Mouse (Mus musculus) brain, embryonic 18.5 days (tissue): ENCODE measurements around the gene Hist3h2a.
A peak's percentile ranks its signal among the peaks of the same experiment; 100 is the strongest.

Source experiments
- DNase-seq: peaks from one replicate; pipeline ENCODE4 v3.0.0-alpha.2; 2012; ENCODE audit warnings: low read depth, low spot score

The Hist3h2a gene

DNA sequence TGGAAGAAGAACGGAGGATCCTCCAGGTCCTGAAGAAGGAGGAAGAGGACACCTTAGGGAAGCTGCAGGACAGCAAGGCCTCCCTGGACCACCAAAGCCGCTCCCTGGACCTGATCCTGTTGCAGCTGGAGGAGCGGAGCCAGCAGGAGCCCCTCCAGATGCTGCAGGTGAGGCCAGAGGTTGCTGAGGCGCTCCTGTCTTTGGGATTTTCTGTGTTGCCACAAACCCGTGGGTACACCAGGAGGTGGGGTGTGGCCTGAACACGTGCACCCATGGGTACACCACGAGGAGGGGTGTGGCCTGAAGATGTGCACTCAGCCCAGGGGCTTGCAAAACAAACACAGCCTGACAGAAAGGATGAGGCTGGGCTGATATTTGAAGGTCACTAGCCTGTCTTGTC, 14.1 kb downstream of the Hist3h2a start:
- DNase-seq: no peak

DNA sequence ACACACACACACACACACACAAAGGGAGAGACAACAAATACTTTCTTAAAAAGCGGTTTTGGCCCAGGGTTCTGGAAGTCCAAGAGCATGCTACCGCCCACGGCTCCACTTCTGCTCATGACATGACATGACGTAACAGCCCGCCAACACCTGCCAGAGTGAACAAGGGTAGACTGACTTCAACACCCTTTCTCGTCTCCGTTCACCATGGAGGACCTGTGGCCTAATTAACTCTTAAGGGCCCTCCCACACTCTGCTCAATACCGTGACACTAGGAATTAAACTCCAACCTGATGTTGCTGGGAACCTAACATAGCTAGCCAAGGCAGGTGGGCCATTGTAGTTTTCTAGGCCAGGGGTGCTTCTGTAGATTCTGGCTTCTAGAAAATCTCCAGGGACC, 14.5 kb downstream of the Hist3h2a start:
- DNase-seq: no peak

DNA sequence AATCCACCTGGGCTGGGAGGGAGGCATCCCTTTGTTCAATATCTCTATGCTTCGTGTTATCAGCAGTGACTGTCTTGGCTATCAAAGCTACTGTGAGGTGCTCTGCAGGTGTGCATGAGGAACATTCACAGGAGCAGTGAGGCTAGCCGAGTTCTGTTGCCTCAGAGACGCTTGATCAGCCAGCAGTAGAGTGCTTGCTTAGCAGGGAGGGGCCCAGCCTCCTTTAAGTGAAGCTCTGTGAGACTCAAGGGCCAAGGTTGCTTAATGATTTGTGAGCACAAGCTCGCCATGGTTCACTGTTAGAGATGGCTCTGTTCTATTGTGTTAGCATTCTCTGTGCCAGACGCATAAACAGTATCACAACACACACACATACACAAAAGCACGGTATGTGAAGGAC, 15.2 kb downstream of the Hist3h2a start:
- DNase-seq: no peak

DNA sequence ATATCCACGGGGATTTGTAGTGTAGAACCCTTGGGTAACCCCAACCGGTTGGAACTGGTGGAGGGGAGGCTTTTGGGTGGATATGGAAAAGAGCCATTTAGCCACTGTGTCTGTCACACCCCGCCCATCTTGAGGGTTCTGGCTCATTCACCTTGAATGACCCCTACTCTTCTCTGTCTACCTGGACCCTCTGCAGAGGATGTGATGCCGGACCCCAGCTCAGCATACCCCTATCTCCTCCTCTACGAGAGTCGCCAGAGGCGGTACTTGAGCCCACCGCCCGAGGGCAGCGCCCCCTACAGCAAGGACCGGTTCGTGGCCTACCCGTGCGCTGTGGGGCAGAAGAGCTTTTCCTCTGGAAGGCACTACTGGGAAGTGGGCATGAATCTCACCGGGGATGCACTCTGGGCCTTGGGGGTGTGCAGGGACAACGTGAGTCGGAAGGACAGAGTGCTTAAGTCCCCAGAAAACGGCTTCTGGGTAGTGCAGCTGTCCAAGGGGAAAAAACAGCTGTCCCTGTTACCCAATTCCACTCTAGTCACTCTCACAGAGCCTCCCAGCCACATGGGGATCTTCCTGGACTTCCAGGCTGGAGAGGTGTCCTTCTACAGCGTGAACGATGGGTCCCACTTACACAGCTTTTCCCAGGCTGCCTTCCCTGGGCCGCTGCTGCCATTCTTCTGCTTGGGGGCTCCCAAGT, 16.5 kb downstream of the Hist3h2a start:
- no peak for DNase-seq

DNA sequence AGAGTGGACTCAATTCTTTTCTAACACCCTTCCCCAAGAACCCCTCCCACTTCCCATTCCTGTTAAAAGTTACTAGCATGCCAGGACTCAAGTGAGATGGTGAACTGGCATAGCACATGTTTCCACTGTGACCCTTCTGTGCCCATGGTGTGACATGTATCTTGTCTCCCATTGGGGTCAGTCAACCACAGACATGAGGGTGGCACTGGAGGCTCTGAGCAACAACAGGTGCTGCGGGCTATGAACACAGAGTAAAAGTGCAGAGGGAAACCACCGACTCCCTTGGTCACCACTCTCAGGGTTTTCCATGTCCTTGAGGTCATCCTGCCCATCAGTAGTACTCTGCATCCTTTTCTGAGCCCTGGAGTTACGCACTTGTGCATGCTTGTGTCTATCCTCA, 17.3 kb downstream of the Hist3h2a start:
- DNase-seq: no peak

DNA sequence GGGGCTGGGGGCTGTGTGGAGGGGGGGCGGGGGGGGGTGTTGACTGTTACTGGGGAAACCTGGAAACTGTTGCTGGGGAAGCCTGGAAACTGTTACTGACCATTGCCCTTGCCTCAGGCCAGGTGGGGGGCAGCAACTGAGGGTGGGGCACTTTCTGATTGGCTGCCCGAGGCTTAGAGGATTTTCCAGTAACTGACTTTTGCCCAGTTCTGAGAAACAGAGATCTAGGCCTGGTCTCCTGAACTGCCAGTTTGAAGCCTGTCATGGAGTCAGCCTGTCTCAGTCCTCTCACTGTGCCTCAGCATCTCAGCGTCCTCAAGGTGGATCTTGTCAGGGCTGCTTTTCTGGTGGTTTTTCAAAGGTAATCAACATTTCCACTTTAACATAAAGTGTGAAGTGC, 19.9 kb downstream of the Hist3h2a start:
- DNase-seq: no peak

DNA sequence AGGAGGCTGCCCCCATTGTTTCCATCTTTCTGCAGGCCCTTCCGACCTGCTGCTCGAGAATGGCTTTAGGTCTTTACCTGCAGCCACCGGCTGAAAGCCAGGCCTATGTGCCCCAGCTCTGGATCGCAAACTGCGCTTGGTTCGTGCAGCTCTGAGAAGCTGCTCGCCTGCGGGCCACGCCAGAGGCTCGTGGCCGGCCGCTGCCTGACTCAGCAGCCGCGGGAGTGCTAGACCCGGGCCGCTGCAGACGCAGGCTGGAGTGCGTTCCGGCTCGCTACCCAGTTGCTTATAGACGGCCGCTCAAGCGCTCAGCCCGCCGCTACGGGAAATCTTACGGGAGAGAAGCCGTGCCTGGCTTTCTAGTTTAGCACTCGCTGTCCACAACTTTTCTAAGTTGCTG, 22.7 kb downstream of the Hist3h2a start:
- no peak for DNase-seq

DNA sequence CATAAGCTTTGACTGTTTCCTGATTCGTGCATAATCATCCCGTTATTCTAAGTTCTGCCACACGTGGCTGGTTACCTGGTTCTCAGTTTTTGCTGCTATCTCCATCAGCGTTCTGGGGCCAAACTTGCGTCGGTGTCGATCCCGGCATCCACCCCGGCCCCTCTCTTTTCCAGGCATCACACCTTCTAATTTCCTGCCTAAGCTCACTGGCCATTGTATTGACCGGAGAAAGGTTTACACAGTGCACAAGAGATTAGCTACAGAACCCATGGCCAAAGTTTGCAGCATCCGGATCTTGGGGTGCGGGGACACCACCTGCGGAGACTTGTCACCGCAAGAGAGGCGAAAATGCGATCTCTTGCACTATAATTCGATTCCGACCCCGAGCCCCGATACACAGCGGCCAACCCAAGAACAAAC, 23.1 kb downstream of the Hist3h2a start:
- no peak for DNase-seq

DNA sequence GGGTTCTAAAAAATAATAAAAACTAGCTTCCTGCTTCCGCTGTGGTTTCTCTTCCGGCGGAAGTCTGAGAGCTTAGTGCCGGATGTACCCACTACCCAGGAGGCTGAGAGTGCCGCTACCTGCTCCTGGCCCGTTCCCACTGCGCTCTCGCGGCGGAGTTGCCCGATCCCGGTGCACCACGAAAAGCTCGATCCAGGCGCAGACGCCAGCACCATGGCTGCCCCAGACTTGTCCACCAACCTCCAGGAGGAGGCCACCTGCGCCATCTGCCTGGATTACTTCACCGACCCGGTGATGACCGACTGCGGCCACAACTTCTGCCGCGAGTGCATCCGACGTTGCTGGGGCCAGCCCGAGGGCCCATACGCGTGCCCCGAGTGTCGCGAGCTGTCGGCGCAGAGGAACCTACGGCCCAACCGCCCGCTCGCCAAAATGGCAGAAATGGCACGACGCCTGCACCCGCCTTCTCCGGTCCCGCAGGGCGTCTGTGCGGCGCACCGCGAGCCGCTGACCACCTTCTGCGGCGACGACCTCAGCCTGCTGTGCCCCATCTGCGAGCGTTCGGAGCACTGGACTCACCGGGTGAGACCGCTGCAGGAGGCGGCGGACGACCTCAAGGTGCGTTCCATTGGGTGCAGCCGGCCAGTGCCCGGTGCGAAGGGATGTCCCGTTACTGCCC, 23.7 kb downstream of the Hist3h2a start, which contains the start of gene Trim11:
Trim11 (plus strand) TSS at position 67 of the 679 bp plus-strand sequence.
- peak; percentile 43 for DNase-seq

DNA sequence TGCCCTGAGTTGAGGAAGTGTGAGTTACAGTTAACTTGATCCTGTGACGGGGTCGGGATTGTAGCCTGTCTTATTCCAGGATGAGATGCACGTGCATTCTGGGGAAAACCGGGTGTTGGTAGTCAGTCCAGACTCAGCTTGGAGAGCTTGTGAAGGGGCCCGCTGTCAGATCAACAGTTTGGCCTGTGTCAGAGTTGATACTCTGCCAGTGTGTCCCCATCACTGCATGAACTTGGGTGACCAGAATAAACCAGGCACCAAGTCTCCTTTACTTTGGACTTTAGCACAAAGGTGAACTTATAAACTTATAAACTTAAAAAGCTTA, 24.2 kb downstream of the Hist3h2a start:
- no peak for DNase-seq

DNA sequence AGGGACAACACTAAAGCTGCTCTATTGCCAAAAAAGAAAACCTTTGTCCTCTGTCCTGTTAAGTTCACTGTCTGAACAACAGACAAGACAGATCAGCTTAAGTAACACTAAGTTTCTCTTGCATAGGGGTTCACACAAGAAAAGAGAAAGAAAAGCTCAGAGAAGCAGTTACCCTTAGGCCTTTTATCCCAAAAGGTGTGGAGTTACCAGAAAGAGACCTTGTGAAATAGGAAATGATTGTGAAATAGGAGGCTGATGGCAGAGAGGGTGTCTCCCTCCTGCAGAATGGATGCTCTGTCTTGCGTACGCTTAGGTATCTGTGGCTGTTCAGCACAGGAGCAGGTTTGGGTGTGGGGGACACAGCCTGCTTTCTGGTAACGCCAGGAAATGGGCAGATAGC, 24.7 kb downstream of the Hist3h2a start:
- no peak for DNase-seq

DNA sequence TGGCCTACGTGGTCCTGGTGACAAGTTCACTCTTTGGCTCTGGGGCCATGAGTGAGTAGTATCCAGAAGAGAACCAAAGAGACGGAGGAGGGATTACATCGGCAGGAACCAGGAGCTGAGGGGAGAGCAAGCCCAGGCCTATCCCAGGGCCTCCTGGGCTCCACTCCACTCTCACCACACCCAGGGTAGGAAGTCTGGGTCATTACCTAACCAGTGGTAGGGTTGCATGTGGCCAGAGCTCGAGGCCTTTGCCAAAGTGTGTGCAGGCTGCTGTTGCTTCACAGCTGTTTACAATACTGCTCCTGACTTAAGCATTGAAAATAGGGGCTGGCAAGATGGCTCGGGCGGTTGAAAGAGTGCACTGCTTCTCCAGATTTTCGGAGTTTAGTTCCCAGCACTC, 25.2 kb downstream of the Hist3h2a start:
- no peak for DNase-seq

DNA sequence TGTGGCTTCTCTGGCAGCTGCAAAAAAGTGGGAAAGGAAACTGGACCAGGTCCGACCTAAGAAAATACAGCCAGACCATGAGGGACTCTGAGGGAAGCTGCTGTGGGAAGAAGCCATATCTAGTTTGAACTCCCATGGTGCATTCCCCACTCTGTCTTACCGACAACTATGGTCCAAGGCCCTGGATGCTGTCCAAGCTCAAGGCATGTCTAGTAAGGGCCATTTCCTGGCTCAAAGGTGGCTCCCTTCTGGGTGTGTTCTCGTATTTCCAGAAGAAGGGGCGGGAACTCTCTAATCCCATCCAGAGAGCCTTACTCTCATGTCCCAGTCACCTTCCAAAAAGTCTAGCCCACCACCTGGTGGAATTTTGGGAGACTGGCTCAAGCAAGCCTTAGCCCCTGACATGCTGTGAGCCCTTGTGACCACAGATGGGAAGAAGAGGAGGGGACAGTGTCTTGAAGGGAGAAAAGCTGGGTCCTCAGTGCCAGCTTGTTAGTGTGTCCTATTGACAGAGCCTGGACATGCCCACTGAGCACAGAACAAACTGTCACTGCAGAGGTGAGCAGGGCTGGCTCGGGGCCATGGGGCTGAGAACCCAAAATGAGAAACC, 26.0 kb downstream of the Hist3h2a start:
- no peak for DNase-seq

DNA sequence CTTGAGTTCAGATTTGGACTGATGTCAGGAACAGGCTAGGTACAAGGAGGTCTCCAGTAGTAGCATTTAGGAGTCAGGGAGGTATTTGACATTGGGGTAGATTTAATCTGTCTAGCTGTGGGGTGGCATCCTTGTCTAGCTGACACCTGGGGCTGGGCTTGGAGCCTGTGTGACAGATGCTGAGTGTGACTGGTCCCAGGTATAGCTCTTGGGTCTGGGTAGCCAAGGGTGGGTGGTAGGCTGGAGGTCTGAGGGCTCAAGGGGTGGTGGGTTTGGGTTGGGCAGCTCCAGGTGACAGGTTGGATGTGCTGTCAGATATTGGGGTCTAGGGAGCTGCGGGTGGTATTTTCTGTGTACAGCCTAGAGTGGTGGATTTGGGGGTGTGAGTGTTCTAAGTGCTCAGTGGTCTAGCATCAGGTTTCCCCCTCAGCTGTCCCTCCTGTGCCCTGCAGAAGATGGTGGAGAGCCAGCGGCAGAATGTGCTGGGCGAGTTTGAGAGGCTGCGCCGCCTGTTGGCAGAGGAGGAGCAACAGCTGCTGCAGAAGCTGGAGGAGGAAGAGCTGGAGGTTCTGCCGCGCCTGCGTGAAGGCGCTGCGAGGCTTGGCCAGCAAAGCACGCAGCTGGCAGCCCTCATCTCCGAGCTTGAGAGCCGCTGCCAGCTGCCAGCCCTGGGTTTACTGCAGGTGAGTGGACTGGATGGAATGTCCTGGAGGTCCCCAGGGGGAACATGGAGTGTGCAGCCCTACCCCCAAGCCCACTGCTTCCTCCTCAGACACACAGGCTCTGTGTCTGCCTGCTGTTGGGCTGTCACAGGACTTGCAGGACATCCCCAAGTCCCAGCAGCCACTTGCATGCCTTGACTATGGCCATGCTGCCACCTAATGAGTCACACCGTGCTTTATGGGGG, 27.3 kb downstream of the Hist3h2a start:
- no peak for DNase-seq

DNA sequence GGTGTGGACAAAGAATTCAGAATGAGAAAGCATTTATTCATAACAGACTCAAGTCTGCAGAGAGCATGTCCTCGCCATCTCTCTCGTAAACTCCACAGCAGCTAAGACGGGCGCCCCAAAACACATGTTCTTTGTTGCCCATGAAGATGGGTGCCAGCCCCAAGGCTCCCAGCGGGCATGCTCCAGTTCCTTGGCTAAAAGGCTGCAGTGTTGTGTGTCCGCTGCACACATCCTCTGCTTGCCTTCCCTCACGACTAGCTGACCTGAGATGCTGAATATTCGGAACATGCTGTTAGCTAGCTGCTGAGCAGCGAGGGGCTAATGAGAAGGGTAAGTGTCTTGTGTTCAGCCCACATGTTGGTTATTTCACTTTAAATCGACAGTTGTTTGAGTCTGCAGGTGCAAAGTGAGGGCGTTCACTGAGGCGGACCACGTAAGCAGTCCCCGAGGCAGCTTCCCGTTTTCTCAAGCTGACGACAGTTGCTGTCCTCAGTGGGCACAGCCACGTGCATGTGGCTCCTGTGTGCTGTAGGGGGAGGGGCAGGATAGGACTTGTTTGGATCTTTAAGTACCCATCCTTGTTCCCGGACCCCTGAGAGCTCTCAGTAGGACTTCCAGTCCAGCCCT, 28.1 kb downstream of the Hist3h2a start:
- no peak for DNase-seq

DNA sequence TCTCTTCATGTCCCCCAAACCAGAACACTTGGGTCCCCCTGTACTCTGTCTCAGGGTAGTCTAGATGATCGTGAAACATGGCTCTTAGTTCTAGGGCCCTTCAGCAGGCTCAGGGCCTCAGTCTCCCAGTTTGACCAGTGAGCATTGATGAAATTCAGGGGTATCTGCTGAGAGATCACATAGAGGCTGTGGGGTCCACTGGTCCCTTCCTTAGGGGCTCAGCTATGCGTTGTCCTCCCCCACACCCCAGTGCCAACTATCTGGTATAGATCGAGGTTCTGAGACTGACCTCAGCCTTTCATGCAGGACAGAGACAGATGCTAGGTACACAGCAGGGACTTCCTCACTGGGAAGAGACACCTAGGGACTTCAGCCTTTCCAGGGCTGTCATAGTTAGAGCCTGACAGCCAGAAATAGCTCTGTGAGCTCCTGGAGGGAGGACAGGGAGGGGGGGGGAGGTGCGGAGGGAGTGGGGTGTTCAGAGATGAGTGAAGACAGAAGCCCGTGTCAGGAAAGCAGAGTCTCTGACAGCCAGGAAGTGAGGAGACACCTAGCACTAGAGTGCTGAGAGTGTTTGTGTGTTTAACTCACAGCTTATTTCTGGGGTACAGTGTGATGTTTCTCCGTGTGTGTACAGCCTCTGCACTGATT, 29.3 kb downstream of the Hist3h2a start:
- DNase-seq: no peak

DNA sequence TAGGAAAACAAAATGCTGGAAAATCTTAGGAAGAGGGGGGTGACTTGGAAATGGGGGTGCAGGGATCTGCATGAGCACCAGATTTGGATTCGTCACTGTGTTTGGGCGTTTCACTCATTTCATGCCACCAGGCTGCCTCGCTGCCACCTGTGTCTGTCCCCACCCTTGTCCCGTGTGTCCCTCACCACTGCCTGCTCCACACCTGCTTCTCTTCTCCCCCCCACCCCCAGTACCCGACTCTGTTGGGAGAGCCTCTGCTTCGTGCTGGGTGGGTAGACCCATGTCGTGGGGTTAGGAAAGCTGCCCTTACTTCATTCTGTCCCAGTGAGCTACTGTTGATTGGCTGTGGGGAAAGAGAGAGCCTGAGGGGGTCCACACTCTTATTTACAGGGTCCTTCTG, 30.2 kb downstream of the Hist3h2a start:
- DNase-seq: no peak

DNA sequence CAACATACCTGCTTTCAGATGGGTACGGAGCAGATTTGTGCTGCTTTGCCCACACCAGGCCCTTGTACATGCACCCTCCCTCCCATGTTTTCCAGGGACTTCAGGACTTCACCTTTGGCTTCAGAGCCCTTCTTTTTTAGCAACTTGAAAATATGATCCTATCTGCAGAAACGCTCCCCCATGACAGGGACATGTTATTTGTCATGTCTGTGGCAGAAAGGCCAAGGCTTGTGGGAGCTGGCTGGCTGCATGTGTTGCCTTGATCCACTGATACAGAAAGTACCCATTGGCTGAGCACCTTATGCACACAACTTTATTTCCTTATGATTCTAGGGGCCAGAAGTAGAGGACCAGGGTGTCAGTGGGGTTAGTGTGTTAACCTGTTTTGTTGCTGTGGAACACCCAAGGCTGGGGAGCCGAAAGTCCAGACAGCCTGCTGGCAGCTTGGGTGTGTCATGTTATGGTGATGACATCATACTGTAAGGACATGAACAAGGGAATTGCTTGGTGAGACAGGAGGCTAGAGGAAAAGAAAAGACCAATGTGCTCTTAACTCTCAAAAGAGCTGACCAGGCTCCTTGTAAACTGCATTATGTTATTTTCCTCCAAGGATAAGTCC, 30.9 kb downstream of the Hist3h2a start:
- no peak for DNase-seq

DNA sequence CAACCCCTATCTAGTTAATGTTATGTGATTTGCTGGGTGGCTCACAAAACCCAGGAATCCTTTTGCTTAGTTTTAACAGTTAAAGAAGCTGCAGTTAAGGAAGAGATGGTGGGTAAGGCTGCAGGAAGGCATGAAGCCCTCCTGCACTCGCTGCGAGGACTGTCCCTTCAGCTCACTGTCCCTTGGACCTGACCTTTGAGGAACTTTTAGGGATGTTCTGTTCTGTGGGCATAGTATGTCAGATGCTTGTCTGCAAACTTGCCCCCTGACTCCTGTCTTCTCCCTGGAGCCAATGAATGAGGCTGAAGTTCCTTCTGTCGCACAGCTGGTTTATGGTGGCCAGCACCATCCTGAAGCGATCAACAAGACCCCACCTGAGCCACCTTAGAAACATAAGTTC, 34.7 kb downstream of the Hist3h2a start:
- DNase-seq: no peak

DNA sequence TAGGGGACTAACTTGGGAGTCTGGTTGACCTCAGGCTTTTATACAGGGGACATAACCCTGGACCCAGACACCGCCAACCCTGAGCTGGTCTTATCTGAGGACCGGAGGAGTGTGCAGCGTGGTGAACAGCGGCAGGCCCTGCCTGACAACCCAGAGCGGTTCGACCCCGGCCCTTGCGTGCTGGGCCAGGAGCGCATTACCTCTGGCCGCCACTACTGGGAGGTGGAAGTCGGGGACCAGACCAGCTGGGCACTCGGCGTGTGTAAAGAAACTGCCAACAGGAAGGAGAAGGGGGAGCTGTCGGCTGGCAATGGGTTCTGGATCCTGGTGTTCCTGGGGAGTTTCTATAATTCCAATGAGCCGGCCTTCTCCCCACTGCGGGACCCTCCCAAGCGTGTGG, 35.7 kb downstream of the Hist3h2a start:
- DNase-seq: no peak

DNA sequence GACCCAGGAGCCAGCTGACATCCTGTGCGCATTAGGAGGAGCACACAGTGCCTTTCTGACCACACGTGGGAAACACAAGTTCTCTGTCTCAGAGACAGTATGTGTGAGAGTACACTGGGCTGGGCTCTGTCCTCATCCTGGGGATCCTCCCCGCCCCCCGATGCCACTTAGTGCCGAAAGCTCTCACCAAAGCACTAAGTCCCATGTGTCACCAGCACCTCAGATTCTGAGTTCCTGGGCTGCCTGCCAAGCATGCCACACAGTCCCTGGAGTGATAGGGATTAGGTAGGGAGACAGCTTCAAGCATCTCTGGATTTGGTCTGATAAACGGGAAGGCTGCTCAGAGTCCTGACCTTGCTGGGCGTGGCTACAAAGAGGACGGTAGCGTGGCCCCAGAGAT, 36.3 kb downstream of the Hist3h2a start:
- DNase-seq: no peak
